Mouse (Mus musculus) olfactory bulb, adult 2 months (tissue): ENCODE measurements around the gene Slc24a1.

Experiments
- CTCF ChIP-seq: fragments of 200-500 bp; IDR thresholded peaks from 2 replicates; pipeline ENCODE4 v1.5.1; 2012; ENCODE audit warnings: low read depth, mild to moderate bottlenecking, low read length, moderate library complexity; ENCODE audit not compliant: insufficient read depth
- POLR2A ChIP-seq: fragments of 200-500 bp; IDR thresholded peaks from 2 replicates; pipeline ENCODE4 v1.6.1; 2012; ENCODE audit warnings: mild to moderate bottlenecking, low read depth, low read length, moderate library complexity; ENCODE audit not compliant: insufficient read depth

GRCm38 (mm10) chr9:64956337-64956736 is 4.9 kb upstream of the Slc24a1 start:
- TF ChIP-seq POLR2A = no peak
- TF ChIP-seq CTCF = no peak
